Mouse (Mus musculus): ENCODE measurements at regions not wholly inside any gene's neighbourhood (a gene's known extent, or its start where the extent isn't known, plus 50 kb on each side); places are given as distances from the start of the nearest gene placed in this dataset.
"Not testable (repeated sequence)": the region's sequence is repeated elsewhere in the genome, so short reads cannot be mapped to it uniquely, and the experiment has no call there.

GRCm38 (mm10) chr11:111978667-111979066, 803.4 kb upstream of the Sox9 start:
- no peaks in the 10 kb centered on the region for H3K4me1 ChIP-seq (ENCODE audit: control insufficient read depth, insufficient read depth)
- H3K9me3 ChIP-seq (replicated peaks; ENCODE audit: control insufficient read depth, low read length) = no peaks in the 10 kb centered on the region
- ATAC-seq (ENCODE audit: insufficient read depth, low read depth) = no peak
- no peak overlapping the region for H3K4me3 ChIP-seq (ENCODE audit: low read depth, low read length)
- H3K27me3 ChIP-seq (ENCODE audit: control insufficient read depth, insufficient read depth, low read length) = no peaks in the 10 kb centered on the region
- DNase-seq (ENCODE audit: low spot score) = no peak
- H3K36me3 ChIP-seq (replicated peaks; ENCODE audit: control insufficient read depth, insufficient read depth, low read length) = no peaks in the 10 kb centered on the region
- no peak overlapping the region for H3K9ac ChIP-seq (replicated peaks; ENCODE audit: low read depth, low read length)
- TF ChIP-seq CTCF (IDR thresholded peaks at IDR 0.05; ENCODE audit: low read depth) = no peak
- no peak for TF ChIP-seq EP300 (IDR thresholded peaks at IDR 0.05; ENCODE audit: low read depth)
- H3K4me2 ChIP-seq (ENCODE audit: low read depth, low read length) = no peak overlapping the region
- H3K27ac ChIP-seq (ENCODE audit: low read depth) = no peak overlapping the region
- 75% methylated on average over 4 of the region's 4 CpGs for WGBS

- no peak for TF ChIP-seq CTCF (IDR thresholded peaks at IDR 0.05; ENCODE audit: low read depth)
- no peak for TF ChIP-seq EP300 (IDR thresholded peaks at IDR 0.05; ENCODE audit: low read depth)
- H3K4me2 ChIP-seq (ENCODE audit: low read depth, low read length) = no peak overlapping the region
- H3K27me3 ChIP-seq (ENCODE audit: control insufficient read depth, insufficient read depth, low read length) = no peaks in the 10 kb centered on the region
- H3K36me3 ChIP-seq (replicated peaks; ENCODE audit: control insufficient read depth, insufficient read depth, low read length) = no peaks in the 10 kb centered on the region
- H3K27ac ChIP-seq (ENCODE audit: low read depth) = no peak overlapping the region
- H3K9me3 ChIP-seq (replicated peaks; ENCODE audit: control insufficient read depth, low read length) = no peaks in the 10 kb centered on the region
- 81% methylated on average over 4 of the region's 4 CpGs for WGBS
- ATAC-seq (ENCODE audit: insufficient read depth, low read depth) = no peak
- no peak for DNase-seq (ENCODE audit: low spot score)
- H3K4me1 ChIP-seq (ENCODE audit: control insufficient read depth, insufficient read depth) = no peaks in the 10 kb centered on the region
- no peak overlapping the region for H3K4me3 ChIP-seq (ENCODE audit: low read depth, low read length)
- H3K9ac ChIP-seq (replicated peaks; ENCODE audit: low read depth, low read length) = no peak overlapping the region
Measured at GRCm38 (mm10) chr11:111996395-111996794, 785.6 kb upstream of the Sox9 start.

GRCm38 (mm10) chr11:112010848-112011247, 771.2 kb upstream of the Sox9 start:
- DNase-seq (ENCODE audit: low spot score); H3K4me2 ChIP-seq (ENCODE audit: low read depth, low read length); H3K9me3 ChIP-seq (replicated peaks; ENCODE audit: control insufficient read depth, low read length); H3K9ac ChIP-seq (replicated peaks; ENCODE audit: low read depth, low read length); H3K4me1 ChIP-seq (ENCODE audit: control insufficient read depth, insufficient read depth); H3K36me3 ChIP-seq (replicated peaks; ENCODE audit: control insufficient read depth, insufficient read depth, low read length); H3K27ac ChIP-seq (ENCODE audit: low read depth); H3K27me3 ChIP-seq (ENCODE audit: control insufficient read depth, insufficient read depth, low read length); H3K4me3 ChIP-seq (ENCODE audit: low read depth, low read length): not testable (repeated sequence)
- ATAC-seq (ENCODE audit: insufficient read depth, low read depth) = peak; percentile 69
- no CpG with 5 or more reads among the region's 2 CpGs for WGBS

GRCm38 (mm10) chr11:112017906-112018305, 764.1 kb upstream of the Sox9 start:
- H3K9me3 ChIP-seq (replicated peaks; ENCODE audit: control insufficient read depth, low read length) = no peaks in the 10 kb centered on the region
- no peak overlapping the region for H3K9ac ChIP-seq (replicated peaks; ENCODE audit: low read depth, low read length)
- H3K27me3 ChIP-seq (ENCODE audit: control insufficient read depth, insufficient read depth, low read length) = no peaks in the 10 kb centered on the region
- DNase-seq (ENCODE audit: low spot score) (no peak), ATAC-seq (ENCODE audit: insufficient read depth, low read depth) (no peak)
- H3K4me2 ChIP-seq (ENCODE audit: low read depth, low read length) = no peak overlapping the region
- no peak overlapping the region for H3K27ac ChIP-seq (ENCODE audit: low read depth)
- no peak for TF ChIP-seq EP300 (IDR thresholded peaks at IDR 0.05; ENCODE audit: low read depth)
- TF ChIP-seq CTCF (IDR thresholded peaks at IDR 0.05; ENCODE audit: low read depth) = no peak
- WGBS = 67% methylated on average over 3 of the region's 3 CpGs
- no peaks in the 10 kb centered on the region for H3K36me3 ChIP-seq (replicated peaks; ENCODE audit: control insufficient read depth, insufficient read depth, low read length)
- H3K4me1 ChIP-seq (ENCODE audit: control insufficient read depth, insufficient read depth) = no peaks in the 10 kb centered on the region
- no peak overlapping the region for H3K4me3 ChIP-seq (ENCODE audit: low read depth, low read length)

- Histone ChIP-seq H3K9ac (replicated peaks; ENCODE audit: low read depth, low read length) (no peak overlapping the region), H3K9me3 (replicated peaks; ENCODE audit: control insufficient read depth, low read length) (no peaks in the 10 kb centered on the region; the same call in 1 of the 2 replicates), H3K4me1 (ENCODE audit: control insufficient read depth, insufficient read depth) (no peaks in the 10 kb centered on the region), H3K4me3 (ENCODE audit: low read depth, low read length) (no peak overlapping the region), H3K4me2 (ENCODE audit: low read depth, low read length) (no peak overlapping the region), H3K27ac (ENCODE audit: low read depth) (no peak overlapping the region), H3K36me3 (replicated peaks; ENCODE audit: control insufficient read depth, insufficient read depth, low read length) (no peaks in the 10 kb centered on the region), H3K27me3 (ENCODE audit: control insufficient read depth, insufficient read depth, low read length) (no peaks in the 10 kb centered on the region)
- TF ChIP-seq EP300 (IDR thresholded peaks at IDR 0.05; ENCODE audit: low read depth) (no peak), CTCF (IDR thresholded peaks at IDR 0.05; ENCODE audit: low read depth) (no peak)
- ATAC-seq (ENCODE audit: insufficient read depth, low read depth) (no peak), DNase-seq (ENCODE audit: low spot score) (no peak)
- WGBS = 72% methylated on average over 5 of the region's 5 CpGs
Measured at GRCm38 (mm10) chr11:112028031-112028430, 754.0 kb upstream of the Sox9 start.

- H3K36me3 ChIP-seq (replicated peaks; ENCODE audit: control insufficient read depth, insufficient read depth, low read length) = no peaks in the 10 kb centered on the region
- H3K4me2 ChIP-seq (ENCODE audit: low read depth, low read length) = no peak overlapping the region
- no peak for TF ChIP-seq CTCF (IDR thresholded peaks at IDR 0.05; ENCODE audit: low read depth)
- no peak for TF ChIP-seq EP300 (IDR thresholded peaks at IDR 0.05; ENCODE audit: low read depth)
- H3K27ac ChIP-seq (ENCODE audit: low read depth) = no peak overlapping the region
- DNase-seq (ENCODE audit: low spot score) (no peak), ATAC-seq (ENCODE audit: insufficient read depth, low read depth) (no peak)
- no peaks in the 10 kb centered on the region for H3K27me3 ChIP-seq (ENCODE audit: control insufficient read depth, insufficient read depth, low read length)
- no peak overlapping the region for H3K9ac ChIP-seq (replicated peaks; ENCODE audit: low read depth, low read length)
- no peak overlapping the region for H3K4me3 ChIP-seq (ENCODE audit: low read depth, low read length)
- H3K9me3 ChIP-seq (replicated peaks; ENCODE audit: control insufficient read depth, low read length) = no peaks in the 10 kb centered on the region
- WGBS = 93% methylated on average over 11 of the region's 11 CpGs
- no peaks in the 10 kb centered on the region for H3K4me1 ChIP-seq (ENCODE audit: control insufficient read depth, insufficient read depth)
Measured at GRCm38 (mm10) chr11:112038741-112039140, 743.3 kb upstream of the Sox9 start.
